Mouse (Mus musculus): ENCODE measurements at regions not wholly inside any gene's neighbourhood (a gene's known extent, or its start where the extent isn't known, plus 50 kb on each side); places are given as distances from the start of the nearest gene placed in this dataset.

DNA sequence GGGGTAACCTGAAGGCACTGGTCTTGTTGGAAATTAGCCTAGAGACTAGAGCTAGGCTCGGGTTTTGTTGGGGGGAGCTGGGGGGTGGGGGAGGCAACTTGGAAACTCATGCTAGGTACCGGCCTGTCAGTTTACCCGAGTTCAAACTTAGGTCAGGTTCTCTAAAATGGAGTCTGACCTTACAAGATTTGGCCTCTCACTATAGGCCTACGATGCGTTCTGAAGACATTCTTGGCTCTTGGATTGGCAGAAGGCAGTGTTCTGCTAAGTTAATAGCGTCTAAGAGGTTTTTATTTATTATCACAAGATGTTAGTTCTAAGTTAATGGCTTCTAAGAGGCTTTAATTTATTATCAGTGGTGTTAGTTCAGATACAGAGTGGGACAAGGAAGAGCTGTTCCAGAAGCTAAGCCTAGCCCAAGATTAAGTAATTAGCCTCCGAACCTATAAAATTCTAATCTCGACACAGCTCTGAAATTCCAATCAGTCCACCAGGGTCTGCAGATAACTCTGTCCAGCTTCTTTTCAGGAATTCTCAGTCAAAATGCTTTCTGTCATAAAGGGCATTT, 109.0 kb downstream of the Rpap3 start:
- peak; percentile 60 for ATAC-seq (replicated peaks; ENCODE audit: low FRiP score)
- Histone ChIP-seq H3K36me3 (no peaks in the 10 kb centered on the region), H3K4me1 (peaks cover 37% of the 10 kb centered on the region), H3K4me3 (replicated peaks) (no peak overlapping the region), H3K27ac (peak overlapping the region; percentile 67), H3K9me3 (replicated peaks) (no peaks in the 10 kb centered on the region), H3K27me3 (no peaks in the 10 kb centered on the region), H3K9ac (no peak overlapping the region), H3K4me2 (no peak overlapping the region)
- WGBS = 36% methylated on average over 8 of the region's 8 CpGs

GRCm38 (mm10) chr15:97595284-97595796, 110.3 kb downstream of the Rpap3 start:
- Histone ChIP-seq H3K27me3 (no peaks in the 10 kb centered on the region), H3K27ac (peak overlapping the region; percentile 67), H3K9me3 (replicated peaks) (no peaks in the 10 kb centered on the region), H3K36me3 (no peaks in the 10 kb centered on the region), H3K4me3 (replicated peaks) (no peak overlapping the region), H3K4me2 (no peak overlapping the region), H3K4me1 (peaks cover 42% of the 10 kb centered on the region), H3K9ac (no peak overlapping the region)
- no peak for ATAC-seq (replicated peaks; ENCODE audit: low FRiP score)
- 85% methylated on average over 6 of the region's 6 CpGs for WGBS

DNA sequence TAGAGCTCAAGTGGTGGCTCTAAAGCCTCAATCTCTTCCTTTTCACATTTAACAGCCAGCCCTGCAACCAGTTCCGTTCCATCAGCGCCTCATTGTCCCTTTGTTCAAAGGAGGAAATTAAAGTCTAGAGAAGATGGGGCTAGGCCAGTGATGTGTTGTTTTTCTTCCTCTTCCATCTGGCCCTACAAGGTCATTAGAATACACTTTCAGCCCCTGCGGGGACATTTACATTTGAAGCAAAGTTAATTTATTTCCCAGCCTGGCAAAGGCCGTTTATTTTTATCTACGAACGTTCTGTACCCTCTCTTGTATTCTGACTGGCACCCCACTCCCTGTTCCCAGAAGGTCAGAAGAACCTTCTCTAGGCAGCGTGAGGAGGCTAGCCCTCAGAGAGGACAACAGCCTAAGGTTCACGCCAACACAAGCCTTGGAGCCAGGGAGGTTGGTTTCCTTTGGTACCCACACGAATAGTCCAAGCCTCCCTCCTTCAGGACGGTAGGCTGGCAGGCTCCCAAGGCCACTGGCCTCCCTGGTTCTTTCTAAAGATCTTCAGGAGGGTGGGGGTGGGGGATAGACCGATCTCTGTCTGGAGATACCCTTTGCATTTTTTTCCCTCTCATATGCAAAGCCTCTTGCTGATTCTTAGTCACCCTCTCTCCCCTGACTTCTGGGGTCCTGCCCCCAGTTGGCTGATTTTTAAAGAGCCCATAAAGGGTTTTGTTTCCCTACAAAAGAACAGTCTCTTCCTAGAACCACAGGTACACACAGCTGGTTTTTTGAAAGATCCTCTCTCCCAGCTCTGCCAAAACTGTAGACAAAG, 111.6 kb downstream of the Rpap3 start:
- no peak overlapping the region for H3K4me2 ChIP-seq
- peak overlapping the region; percentile 58; the same call in 1 of the 2 replicates for H3K27ac ChIP-seq
- H3K9me3 ChIP-seq (replicated peaks) = no peaks in the 10 kb centered on the region
- H3K4me3 ChIP-seq (replicated peaks) = no peak overlapping the region
- H3K27me3 ChIP-seq = no peaks in the 10 kb centered on the region
- no peak for ATAC-seq (replicated peaks; ENCODE audit: low FRiP score)
- H3K9ac ChIP-seq = no peak overlapping the region
- H3K36me3 ChIP-seq = no peaks in the 10 kb centered on the region
- H3K4me1 ChIP-seq = peaks cover 42% of the 10 kb centered on the region
- WGBS = 37% methylated on average over 11 of the region's 11 CpGs

DNA sequence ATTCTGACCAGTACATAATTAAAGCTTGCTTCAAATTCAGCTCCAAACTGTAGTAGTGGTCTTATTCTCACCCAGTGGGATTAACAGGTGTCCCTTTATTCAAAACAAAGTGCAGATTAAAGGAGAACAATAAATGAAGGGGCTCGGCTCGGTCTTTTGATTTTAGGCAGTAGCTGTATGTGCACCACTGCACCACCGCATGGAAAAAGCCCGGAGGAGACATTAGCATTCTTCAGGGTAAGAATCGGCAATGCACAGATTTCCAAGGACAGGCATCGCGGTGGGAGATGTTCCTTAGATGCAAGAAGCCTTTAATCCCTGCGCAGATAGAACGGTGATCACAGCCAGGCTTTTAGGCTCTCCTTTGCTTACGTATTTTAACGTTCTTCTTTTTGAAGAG, 112.8 kb downstream of the Rpap3 start:
- H3K4me2 ChIP-seq = no peak overlapping the region

GRCm38 (mm10) chr15:97591406-97591805, 114.2 kb downstream of the Rpap3 start:
- H3K27me3 ChIP-seq = no peaks in the 10 kb centered on the region
- 70% methylated on average over 4 of the region's 4 CpGs for WGBS
- H3K4me2 ChIP-seq = no peak overlapping the region
- H3K9ac ChIP-seq = no peak overlapping the region
- no peaks in the 10 kb centered on the region for H3K9me3 ChIP-seq (replicated peaks)
- peaks cover 27% of the 10 kb centered on the region; the same call in 1 of the 2 replicates for H3K4me1 ChIP-seq
- no peak overlapping the region for H3K27ac ChIP-seq
- H3K36me3 ChIP-seq = no peaks in the 10 kb centered on the region
- ATAC-seq (replicated peaks; ENCODE audit: low FRiP score) = no peak
- H3K4me3 ChIP-seq (replicated peaks) = no peak overlapping the region

More for the DNA sequence above, 112.8 kb downstream of the Rpap3 start:
- 90% methylated on average over 11 of the region's 11 CpGs for WGBS
- Histone ChIP-seq H3K27me3 (no peaks in the 10 kb centered on the region), H3K27ac (peak overlapping the region; percentile 22; the same call in 1 of the 2 replicates), H3K9ac (no peak overlapping the region), H3K36me3 (no peaks in the 10 kb centered on the region), H3K9me3 (replicated peaks) (no peaks in the 10 kb centered on the region), H3K4me1 (peaks cover 33% of the 10 kb centered on the region), H3K4me3 (replicated peaks) (no peak overlapping the region)
- no peak for ATAC-seq (replicated peaks; ENCODE audit: low FRiP score)

DNA sequence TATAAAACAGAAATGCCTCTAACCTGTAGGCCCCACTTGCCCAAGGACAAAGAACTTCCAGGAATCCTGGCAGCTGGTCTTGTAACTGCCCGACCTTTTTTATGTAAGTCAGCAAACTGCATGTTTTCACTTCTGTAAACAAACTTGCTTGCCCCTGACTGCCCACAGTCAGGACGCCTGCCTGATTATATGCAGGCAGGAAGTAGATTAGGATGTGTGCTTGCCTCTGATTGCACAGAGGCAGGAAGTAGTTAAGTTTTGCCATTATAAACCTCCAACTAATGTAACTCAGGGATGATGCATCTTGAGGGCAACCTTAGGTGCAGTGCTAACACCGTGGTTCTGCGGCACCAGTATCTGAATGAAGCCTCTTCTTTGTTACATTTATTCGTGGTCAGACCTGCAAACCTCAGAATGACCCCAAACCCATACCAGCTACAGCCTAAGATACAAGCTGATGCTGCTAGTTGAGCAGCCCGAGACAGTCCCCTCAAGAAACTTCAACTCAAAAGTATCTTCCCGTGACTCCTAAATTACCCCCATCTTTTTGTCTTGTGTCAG, 114.8 kb downstream of the Rpap3 start:
- no peak for ATAC-seq (replicated peaks; ENCODE audit: low FRiP score)
- peak overlapping the region; percentile 51; the same call in 1 of the 2 replicates for H3K27ac ChIP-seq
- H3K4me3 ChIP-seq (replicated peaks) = no peak overlapping the region
- no peak overlapping the region for H3K4me2 ChIP-seq
- H3K27me3 ChIP-seq = no peaks in the 10 kb centered on the region
- WGBS = 63% methylated on average over 7 of the region's 7 CpGs
- H3K9me3 ChIP-seq (replicated peaks) = no peaks in the 10 kb centered on the region
- H3K36me3 ChIP-seq = no peaks in the 10 kb centered on the region
- peaks cover 22% of the 10 kb centered on the region; the same call in 1 of the 2 replicates for H3K4me1 ChIP-seq
- H3K9ac ChIP-seq = no peak overlapping the region

DNA sequence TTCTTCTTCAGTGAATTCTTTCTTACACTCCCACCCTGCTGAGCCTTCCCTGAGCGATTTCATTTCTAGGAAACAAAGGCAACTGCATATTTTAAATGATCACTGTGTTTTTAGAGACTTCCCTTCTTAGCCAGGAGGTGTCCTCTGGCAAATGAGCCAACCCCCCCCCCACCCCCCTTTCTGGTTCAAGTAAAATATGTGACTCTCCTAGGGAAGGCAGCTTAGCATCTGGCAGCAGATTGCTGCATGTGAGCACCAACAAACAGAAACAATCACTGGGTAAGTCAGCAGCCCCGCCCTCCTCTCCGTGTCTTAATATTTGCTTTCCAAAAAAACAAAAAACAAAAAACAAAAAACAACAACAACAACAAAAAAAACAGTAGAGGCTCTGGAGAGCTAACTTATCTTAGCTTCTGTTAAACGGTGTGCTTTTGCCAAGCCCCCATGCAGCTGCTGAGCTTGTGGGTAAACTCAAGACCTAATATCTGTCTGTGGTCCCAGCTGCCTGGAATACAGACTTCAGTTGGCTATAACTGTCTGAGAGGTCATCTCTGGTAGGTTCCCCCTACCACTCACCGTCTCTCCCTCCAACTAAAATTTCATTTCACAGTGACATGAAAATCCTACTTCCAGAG, 117.9 kb downstream of the Rpap3 start:
- WGBS = 76% methylated on average over 5 of the region's 5 CpGs
- Histone ChIP-seq H3K36me3 (no peaks in the 10 kb centered on the region), H3K4me2 (no peak overlapping the region), H3K4me3 (replicated peaks) (no peak overlapping the region), H3K27ac (no peak overlapping the region), H3K9ac (no peak overlapping the region), H3K27me3 (no peaks in the 10 kb centered on the region), H3K4me1 (peaks cover 11% of the 10 kb centered on the region; the same call in 1 of the 2 replicates), H3K9me3 (replicated peaks) (no peaks in the 10 kb centered on the region)
- no peak for ATAC-seq (replicated peaks; ENCODE audit: low FRiP score)

DNA sequence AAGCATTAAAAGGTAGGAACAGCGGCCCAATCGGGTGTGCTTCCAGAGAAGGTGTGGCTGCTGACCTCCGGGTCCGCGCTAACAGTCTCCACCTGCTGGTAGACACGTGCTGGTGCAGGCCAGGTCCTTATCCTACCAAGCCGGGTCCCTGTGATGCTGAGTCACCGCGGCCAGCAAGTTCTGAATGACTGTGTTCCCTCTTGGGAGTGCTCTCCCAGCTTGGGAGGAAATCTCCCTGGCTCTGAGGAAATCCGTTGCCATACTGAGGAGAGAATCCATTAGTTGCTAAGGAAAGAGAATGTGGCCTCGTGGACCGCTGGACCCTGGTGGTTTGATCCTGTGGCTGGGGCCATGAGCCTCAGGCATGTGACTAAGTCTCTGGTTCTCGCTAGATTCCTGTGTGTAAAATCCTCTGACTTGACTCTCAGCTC, 123.9 kb downstream of the Rpap3 start:
- Histone ChIP-seq H3K27ac (0 out of 2 replicates have a peak overlapping the region, but pooled peaks have one; percentile 3), H3K9me3 (replicated peaks) (no peaks in the 10 kb centered on the region), H3K36me3 (no peaks in the 10 kb centered on the region), H3K4me2 (no peak overlapping the region), H3K4me3 (replicated peaks) (no peak overlapping the region), H3K9ac (no peak overlapping the region), H3K4me1 (peaks cover 7% of the 10 kb centered on the region), H3K27me3 (no peaks in the 10 kb centered on the region)
- peak; percentile 58 for ATAC-seq (replicated peaks; ENCODE audit: low FRiP score)
- whole genome bisulfite sequencing = 30% methylated on average over 13 of the region's 13 CpGs

GRCm38 (mm10) chr15:97580726-97581125, 124.9 kb downstream of the Rpap3 start:
- Histone ChIP-seq H3K36me3 (no peaks in the 10 kb centered on the region), H3K4me3 (replicated peaks) (no peak overlapping the region), H3K27me3 (no peaks in the 10 kb centered on the region), H3K27ac (no peak overlapping the region), H3K4me1 (peaks cover 7% of the 10 kb centered on the region), H3K9me3 (replicated peaks) (no peaks in the 10 kb centered on the region), H3K4me2 (no peak overlapping the region), H3K9ac (no peak overlapping the region)
- 63% methylated on average over 6 of the region's 6 CpGs for WGBS
- no peak for ATAC-seq (replicated peaks; ENCODE audit: low FRiP score)

GRCm38 (mm10) chr15:97578046-97578445, 127.6 kb downstream of the Rpap3 start:
- H3K27me3 ChIP-seq = no peaks in the 10 kb centered on the region
- no peak for ATAC-seq (replicated peaks; ENCODE audit: low FRiP score)
- no peaks in the 10 kb centered on the region for H3K9me3 ChIP-seq (replicated peaks)
- WGBS = 87% methylated on average over 3 of the region's 3 CpGs
- peaks cover 7% of the 10 kb centered on the region for H3K4me1 ChIP-seq
- no peaks in the 10 kb centered on the region for H3K36me3 ChIP-seq
- no peak overlapping the region for H3K4me3 ChIP-seq (replicated peaks)
- no peak overlapping the region for H3K4me2 ChIP-seq
- H3K9ac ChIP-seq = no peak overlapping the region
- no peak overlapping the region for H3K27ac ChIP-seq

GRCm38 (mm10) chr15:97577196-97577595, 128.4 kb downstream of the Rpap3 start:
- 78% methylated on average over 8 of the region's 8 CpGs for WGBS
- ATAC-seq (replicated peaks; ENCODE audit: low FRiP score) = no peak
- no peak overlapping the region for H3K9ac ChIP-seq

DNA sequence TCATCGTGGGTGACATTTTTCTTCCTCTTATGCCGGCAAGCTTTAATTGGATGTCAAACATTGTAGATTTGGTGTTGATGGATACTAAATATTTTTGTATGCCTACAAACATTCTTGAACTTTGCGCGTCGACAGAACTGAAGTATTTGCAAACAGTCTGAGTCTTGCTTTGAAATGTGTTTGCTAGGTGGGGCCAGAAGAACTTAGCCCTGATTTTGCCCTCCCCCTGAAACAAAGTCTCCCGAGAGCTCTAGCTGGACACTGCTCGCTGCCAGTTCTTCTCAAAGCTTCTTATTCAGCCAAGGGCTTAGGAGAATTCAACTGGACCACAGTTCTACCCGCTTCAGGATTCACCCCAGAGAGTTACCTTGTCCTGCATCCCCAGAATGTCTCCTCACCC, 133.0 kb downstream of the Rpap3 start:
- peaks cover 4% of the 10 kb centered on the region; the same call in 1 of the 2 replicates for H3K4me1 ChIP-seq
- H3K9me3 ChIP-seq (replicated peaks) = no peaks in the 10 kb centered on the region
- 81% methylated on average over 8 of the region's 8 CpGs for WGBS
- no peaks in the 10 kb centered on the region for H3K27me3 ChIP-seq
- no peak overlapping the region for H3K4me3 ChIP-seq (replicated peaks)
- H3K4me2 ChIP-seq = no peak overlapping the region
- H3K36me3 ChIP-seq = no peaks in the 10 kb centered on the region
- no peak overlapping the region for H3K9ac ChIP-seq
- ATAC-seq (replicated peaks; ENCODE audit: low FRiP score) = no peak
- H3K27ac ChIP-seq = no peak overlapping the region

More at GRCm38 (mm10) chr15:97577196-97577595, 128.4 kb downstream of the Rpap3 start:
- peaks cover 7% of the 10 kb centered on the region for H3K4me1 ChIP-seq
- H3K9me3 ChIP-seq (replicated peaks) = no peaks in the 10 kb centered on the region
- no peak overlapping the region for H3K27ac ChIP-seq
- H3K4me3 ChIP-seq (replicated peaks) = no peak overlapping the region
- no peaks in the 10 kb centered on the region for H3K36me3 ChIP-seq
- H3K4me2 ChIP-seq = no peak overlapping the region
- H3K27me3 ChIP-seq = no peaks in the 10 kb centered on the region
